Mouse (Mus musculus): Measurements from ENCODE around the gene Sppl3.

DNA sequence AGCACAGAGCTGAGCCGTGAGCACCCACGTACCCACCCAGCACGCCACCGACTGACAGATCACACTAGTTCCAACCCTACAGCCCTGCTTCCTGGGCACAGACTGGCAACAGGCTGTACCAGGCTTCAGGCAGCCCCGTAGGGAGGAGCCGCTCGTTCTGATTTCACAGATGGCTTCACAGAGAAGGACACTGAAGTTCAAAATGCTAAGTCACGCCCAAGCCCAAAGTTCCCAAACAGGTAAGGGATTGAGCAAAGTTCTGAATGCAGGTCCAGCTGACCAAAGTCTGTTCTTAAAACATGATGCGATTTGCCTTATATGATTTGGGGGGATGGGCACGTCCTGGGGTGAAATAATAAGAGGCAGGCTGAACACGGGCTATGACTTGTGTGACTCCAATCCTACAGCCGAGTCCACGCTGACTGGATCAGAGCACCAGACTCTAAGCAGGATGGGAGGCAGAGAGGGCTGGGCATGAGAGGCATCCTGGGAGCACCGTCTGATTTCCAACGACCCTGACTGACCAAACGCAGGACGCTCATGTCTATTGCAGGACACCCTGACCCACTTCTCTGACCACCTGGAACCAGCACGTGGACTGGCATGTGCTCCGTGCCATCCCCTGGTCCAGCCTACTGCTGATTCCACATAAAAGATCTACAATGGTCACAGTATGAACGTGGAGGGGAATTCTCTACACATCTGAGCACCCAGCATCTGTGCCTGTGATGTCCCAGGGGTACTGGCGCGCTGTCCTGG, 116.7 kb downstream of the Sppl3 start:
- TF ChIP-seq POLR2A (IDR thresholded peaks at IDR 0.05; ENCODE audit: low read depth, low read length) (peak; percentile 43), CTCF (conservative IDR thresholded peaks at IDR 0.05; ENCODE audit: insufficient read depth, insufficient read length, low read depth, low read length) (no peak)
